Comparison of ENCODE assay signal across 20 mouse cellular contexts in genomic region chr6:37397973-37398372, GRCm38 (mm10). TPM values are rescaled to one million over a fixed set of nuclear protein-coding genes. Genes with fewer than 3 reads are reported as not detected.
DNase-seq lines count a peak whose midpoint lies in the region; ATAC-seq and TF ChIP-seq lines count a peak whose summit lies in the region.
"Had no signal": no experiment of that assay in that cellular context is flagged by ENCODE, and none has a peak within 500 bp of the region (broad histone marks: within the 10 kb centered on the region; RNA-seq: fewer than 3 reads in every experiment).

No protein-coding gene starts in this region.

- no peak overlapping the region for H3K4me3 ChIP-seq in heart, embryonic 10.5 days
- H3K4me3 ChIP-seq in heart, adult 2 months, result no peak overlapping the region
- no peak overlapping the region for H3K4me3 ChIP-seq in liver, embryonic 15.5 days (replicated peaks)
- H3K4me3 ChIP-seq in liver, embryonic 12.5 days, result no peak overlapping the region
- H3K4me3 ChIP-seq in liver, postnatal 0 days (ENCODE audit: low read depth, low read length), result no peak overlapping the region
- H3K4me3 ChIP-seq: embryonic facial prominence, embryonic 13.5 days; forebrain, embryonic 12.5 days; hindbrain, embryonic 12.5 days had no signal

- H3K79me2 ChIP-seq in heart, adult 2 months (replicated peaks; ENCODE audit: control insufficient read depth, insufficient read depth, low read length), result peaks cover 3% of the 10 kb centered on the region; the same call in 1 of the 2 replicates

- no peaks in the 10 kb centered on the region for H3K9me3 ChIP-seq in heart, embryonic 10.5 days
- H3K9me3 ChIP-seq in liver, embryonic 15.5 days (replicated peaks), result no peaks in the 10 kb centered on the region
- no peaks in the 10 kb centered on the region for H3K9me3 ChIP-seq in liver, embryonic 12.5 days (replicated peaks)
- H3K9me3 ChIP-seq in liver, postnatal 0 days (ENCODE audit: low read length), result no peaks in the 10 kb centered on the region
- H3K9me3 ChIP-seq: embryonic facial prominence, embryonic 13.5 days; forebrain, embryonic 12.5 days; hindbrain, embryonic 12.5 days had no signal

- peak overlapping the region; percentile 42; the same call in 1 of the 2 replicates for H3K27ac ChIP-seq in heart, embryonic 10.5 days
- no peak overlapping the region for H3K27ac ChIP-seq in heart, adult 2 months
- no peak overlapping the region for H3K27ac ChIP-seq in liver, embryonic 15.5 days (replicated peaks)
- no peak overlapping the region for H3K27ac ChIP-seq in liver, embryonic 12.5 days
- peak overlapping the region; percentile 49 for H3K27ac ChIP-seq in liver, postnatal 0 days (ENCODE audit: low read depth)
- H3K27ac ChIP-seq: embryonic facial prominence, embryonic 13.5 days; forebrain, embryonic 12.5 days; hindbrain, embryonic 12.5 days had no signal

- no peak overlapping the region for H3K4me2 ChIP-seq in liver, embryonic 15.5 days
- H3K4me2 ChIP-seq in liver, embryonic 12.5 days, result no peak overlapping the region
- no peak overlapping the region for H3K4me2 ChIP-seq in liver, postnatal 0 days (ENCODE audit: low read depth, low read length)
- H3K4me2 ChIP-seq: embryonic facial prominence, embryonic 13.5 days; forebrain, embryonic 12.5 days; hindbrain, embryonic 12.5 days had no signal

- TF ChIP-seq CTCF in heart, adult 2 months (IDR thresholded peaks at IDR 0.05), result no peak
- TF ChIP-seq CTCF in liver, postnatal 0 days (IDR thresholded peaks at IDR 0.05; ENCODE audit: low read depth), result no peak

- no peaks in the 10 kb centered on the region for H3K27me3 ChIP-seq in heart, embryonic 10.5 days (ENCODE audit: insufficient read depth, poor library complexity, severe bottlenecking)
- H3K27me3 ChIP-seq in heart, adult 2 months (ENCODE audit: control insufficient read depth, insufficient read depth, low read length), result no peaks in the 10 kb centered on the region
- no peaks in the 10 kb centered on the region for H3K27me3 ChIP-seq in liver, embryonic 15.5 days
- H3K27me3 ChIP-seq in liver, embryonic 12.5 days (replicated peaks), result no peaks in the 10 kb centered on the region
- H3K27me3 ChIP-seq in liver, postnatal 0 days (ENCODE audit: insufficient read depth, low read length), result no peaks in the 10 kb centered on the region
- H3K27me3 ChIP-seq: CH12.LX; embryonic facial prominence, embryonic 13.5 days; forebrain, embryonic 12.5 days; hindbrain, embryonic 12.5 days had no signal

- no peak for TF ChIP-seq EP300 in heart, adult 2 months (IDR thresholded peaks at IDR 0.05; ENCODE audit: insufficient read depth, low read depth, low read length)
- peak; percentile 67; the same call in 1 of the 2 replicates for TF ChIP-seq EP300 in liver, postnatal 0 days (IDR thresholded peaks at IDR 0.05; ENCODE audit: low read depth)

- ATAC-seq in liver, embryonic 15.5 days (ENCODE audit: insufficient read depth), result peak; percentile 46; the same call in 1 of the 2 replicates
- no peak for ATAC-seq in liver, embryonic 12.5 days
- ATAC-seq in liver, postnatal 0 days, result peak; percentile 84
- ATAC-seq in monocyte, adult 5-6 weeks (replicated peaks; ENCODE audit: insufficient number of reproducible peaks, low FRiP score, low TSS enrichment, poor library complexity, severe bottlenecking), result no peak
- ATAC-seq: forebrain, embryonic 16.5 days; hindbrain, embryonic 16.5 days had no signal

- H3K36me3 ChIP-seq in heart, embryonic 10.5 days, result no peaks in the 10 kb centered on the region
- peaks cover 3% of the 10 kb centered on the region for H3K36me3 ChIP-seq in heart, adult 2 months (ENCODE audit: control insufficient read depth, insufficient read depth, low read length)
- H3K36me3 ChIP-seq in liver, embryonic 15.5 days (replicated peaks), result no peaks in the 10 kb centered on the region
- no peaks in the 10 kb centered on the region for H3K36me3 ChIP-seq in liver, embryonic 12.5 days
- no peaks in the 10 kb centered on the region for H3K36me3 ChIP-seq in liver, postnatal 0 days (replicated peaks; ENCODE audit: insufficient read depth, low read length)
- H3K36me3 ChIP-seq: forebrain, embryonic 12.5 days; hindbrain, embryonic 12.5 days had no signal

- H3K4me1 ChIP-seq in heart, embryonic 10.5 days, result peaks cover 90% of the 10 kb centered on the region
- H3K4me1 ChIP-seq in heart, adult 2 months (ENCODE audit: control insufficient read depth, insufficient read depth, low read length), result peaks cover 21% of the 10 kb centered on the region
- peaks cover 50% of the 10 kb centered on the region for H3K4me1 ChIP-seq in liver, embryonic 15.5 days (replicated peaks)
- peaks cover 54% of the 10 kb centered on the region for H3K4me1 ChIP-seq in liver, embryonic 12.5 days
- H3K4me1 ChIP-seq in liver, postnatal 0 days (ENCODE audit: insufficient read depth), result peaks cover 40% of the 10 kb centered on the region
- H3K4me1 ChIP-seq: forebrain, embryonic 12.5 days had no signal

- no peak overlapping the region for H3K9ac ChIP-seq in heart, adult 2 months (ENCODE audit: low read depth, low read length)
- no peak overlapping the region for H3K9ac ChIP-seq in liver, embryonic 15.5 days
- no peak overlapping the region for H3K9ac ChIP-seq in liver, embryonic 12.5 days
- H3K9ac ChIP-seq in liver, postnatal 0 days (replicated peaks), result no peak overlapping the region
- H3K9ac ChIP-seq: embryonic facial prominence, embryonic 13.5 days; forebrain, embryonic 12.5 days; hindbrain, embryonic 12.5 days had no signal

- WGBS in heart, embryonic 10.5 days, result 28% methylated on average over 9 of the region's 9 CpGs
- WGBS in heart, adult 2 months, result 53% methylated on average over 9 of the region's 9 CpGs
- WGBS in liver, embryonic 15.5 days (ENCODE audit: insufficient replicate concordance), result 57% methylated on average over 9 of the region's 9 CpGs
- 54% methylated on average over 9 of the region's 9 CpGs for WGBS in liver, embryonic 12.5 days (ENCODE audit: insufficient replicate concordance)
- WGBS in liver, postnatal 0 days (ENCODE audit: insufficient replicate concordance), result 48% methylated on average over 9 of the region's 9 CpGs

- DNase-seq in heart, embryonic 10.5 days (ENCODE audit: low spot score), result no peak
- no peak for DNase-seq in heart, adult 2 months
- DNase-seq in liver, postnatal 0 days, result peak; percentile 51
- DNase-seq: adrenal gland, postnatal 25 days; cerebellum, adult 18-20 months; cerebellum, adult 9-11 months; cerebellum, postnatal 36 days; gastrocnemius, postnatal 10 days; heart, adult 18-20 months; heart, postnatal 10 days; heart, postnatal 4 days had no signal

- intact Hi-C loops in heart, adult 2 months (cut with DNase I), result no loop called here

- TF ChIP-seq POLR2A in heart, adult 2 months (IDR thresholded peaks at IDR 0.05; ENCODE audit: insufficient read depth, low read depth, low read length), result no peak

RNA-seq across cellular contexts. Expression of gene Creb3l2, which starts 44.0 kb away (rescaled TPM):
- polyA plus RNA-seq in heart, embryonic 10.5 days (2016; fragmentation: Nextera tagmentation; extraction: Ambion mirVana), result 33.5 and 36.3 TPM in 2 replicates
- 10 to 100 TPM; 20.5 to 26.5 TPM for total RNA-seq in heart, adult 2 months (2021)
- polyA plus RNA-seq in heart, adult 2 months (2012; rRNA removed), result 16.7 and 19.2 TPM in 2 replicates
- polyA plus RNA-seq in liver, embryonic 15.5 days (2015; fragmentation: Nextera tagmentation; extraction: Ambion mirVana), result 3.0 and 3.8 TPM in 2 replicates
- polyA plus RNA-seq in liver, embryonic 12.5 days (2016; fragmentation: Nextera tagmentation; extraction: Ambion mirVana), result 5.0 and 5.1 TPM in 2 replicates
- polyA plus RNA-seq in liver, postnatal 0 days (2015; fragmentation: Nextera tagmentation; extraction: Ambion mirVana), result 2.1 TPM in 2 replicates
- 2.9 to 3.8 TPM (median 2.9 TPM) in 3 replicates for total RNA-seq in monocyte, adult 5-6 weeks (2017)

Comparison
In these comparisons a context has a peak if more than half of its experiments do, and no peak if none do; other contexts are left out.
1. H3K27ac ChIP-seq: peak in heart, embryonic 10.5 days (single experiment) and liver, postnatal 0 days (single experiment); none in heart, adult 2 months (single experiment), liver, embryonic 15.5 days (single experiment) and liver, embryonic 12.5 days (single experiment).
2. ATAC-seq: peak in liver, embryonic 15.5 days (single experiment) and liver, postnatal 0 days (single experiment); none in liver, embryonic 12.5 days (single experiment) and monocyte, adult 5-6 weeks (single experiment).